Mouse (Mus musculus): Measurements from ENCODE around the gene Fosb. TPM values are rescaled to one million over a fixed set of nuclear protein-coding genes. Genes with fewer than 3 reads are reported as not detected.
"Not testable (repeated sequence)": the region's sequence is repeated elsewhere in the genome, so short reads cannot be mapped to it uniquely, and the experiment has no call there.

Fosb gene
- polyA plus RNA-seq, 1 experiment = 2.1 TPM

GRCm38 (mm10) chr7:19290969-19291596 is 18.8 kb downstream of the Fosb start:
- TF ChIP-seq POLR2A (IDR thresholded peaks at IDR 0.05; ENCODE audit: low read depth, low read length) = no peak
- no peak for TF ChIP-seq CTCF (IDR thresholded peaks at IDR 0.05; ENCODE audit: borderline replicate concordance, insufficient read depth, low read length)
- peak overlapping the region; percentile 39 for H3K4me3 ChIP-seq (ENCODE audit: insufficient read depth, low read length)
- no peaks in the 10 kb centered on the region for H3K4me1 ChIP-seq (ENCODE audit: control insufficient read depth, insufficient read depth, low read length)
- no peak overlapping the region for H3K27ac ChIP-seq (ENCODE audit: insufficient read depth, low read length)

GRCm38 (mm10) chr7:19284763-19285162 is 25.1 kb downstream of the Fosb start:
- TF ChIP-seq POLR2A (IDR thresholded peaks at IDR 0.05; ENCODE audit: low read depth, low read length) (no peak), CTCF (IDR thresholded peaks at IDR 0.05; ENCODE audit: borderline replicate concordance, insufficient read depth, low read length) (peak; percentile 33; the same call in 1 of the 2 replicates)
- H3K4me1 ChIP-seq (ENCODE audit: control insufficient read depth, insufficient read depth, low read length) = no peaks in the 10 kb centered on the region
- H3K27ac ChIP-seq (ENCODE audit: insufficient read depth, low read length) = no peak overlapping the region
- no peak overlapping the region for H3K4me3 ChIP-seq (ENCODE audit: insufficient read depth, low read length)

- no peak overlapping the region for H3K4me3 ChIP-seq (ENCODE audit: insufficient read depth, low read length)
- no peaks in the 10 kb centered on the region for H3K4me1 ChIP-seq (ENCODE audit: control insufficient read depth, insufficient read depth, low read length)
- TF ChIP-seq CTCF (IDR thresholded peaks at IDR 0.05; ENCODE audit: borderline replicate concordance, insufficient read depth, low read length) = no peak
- TF ChIP-seq POLR2A (IDR thresholded peaks at IDR 0.05; ENCODE audit: low read depth, low read length) = no peak
- no peak overlapping the region for H3K27ac ChIP-seq (ENCODE audit: insufficient read depth, low read length)
Measured at GRCm38 (mm10) chr7:19283406-19283804, 26.4 kb downstream of the Fosb start.

GRCm38 (mm10) chr7:19282791-19283405 is 27.0 kb downstream of the Fosb start:
- H3K4me1 ChIP-seq (ENCODE audit: control insufficient read depth, insufficient read depth, low read length) = no peaks in the 10 kb centered on the region
- TF ChIP-seq CTCF (IDR thresholded peaks at IDR 0.05; ENCODE audit: borderline replicate concordance, insufficient read depth, low read length) (no peak), POLR2A (IDR thresholded peaks at IDR 0.05; ENCODE audit: low read depth, low read length) (no peak)
- H3K4me3 ChIP-seq (ENCODE audit: insufficient read depth, low read length) = peak overlapping the region; percentile 43
- H3K27ac ChIP-seq (ENCODE audit: insufficient read depth, low read length) = no peak overlapping the region

- H3K4me1 ChIP-seq (ENCODE audit: control insufficient read depth, insufficient read depth, low read length) = no peaks in the 10 kb centered on the region
- H3K27ac ChIP-seq (ENCODE audit: insufficient read depth, low read length) = no peak within 1 kb of the TSS
- TF ChIP-seq POLR2A (IDR thresholded peaks at IDR 0.05; ENCODE audit: low read depth, low read length) = no peak
- no peak for TF ChIP-seq CTCF (IDR thresholded peaks at IDR 0.05; ENCODE audit: borderline replicate concordance, insufficient read depth, low read length)
- peak within 1 kb of the TSS; percentile 43 for H3K4me3 ChIP-seq (ENCODE audit: insufficient read depth, low read length)
Measured at GRCm38 (mm10) chr7:19282385-19282784, 27.5 kb downstream of the Fosb start, which contains the start of gene Rtn2. Gene Rtn2 (plus strand): TSS chr7:19282624.

GRCm38 (mm10) chr7:19281680-19282304 is 28.1 kb downstream of the Fosb start:
- H3K27ac ChIP-seq (ENCODE audit: insufficient read depth, low read length); H3K4me3 ChIP-seq (ENCODE audit: insufficient read depth, low read length); H3K4me1 ChIP-seq (ENCODE audit: control insufficient read depth, insufficient read depth, low read length): not testable (repeated sequence)

- TF ChIP-seq CTCF (IDR thresholded peaks at IDR 0.05; ENCODE audit: borderline replicate concordance, insufficient read depth, low read length) = no peak
- TF ChIP-seq POLR2A (IDR thresholded peaks at IDR 0.05; ENCODE audit: low read depth, low read length) = no peak
- Histone ChIP-seq H3K4me3 (ENCODE audit: insufficient read depth, low read length) (no peak within 1 kb of the TSS), H3K4me1 (ENCODE audit: control insufficient read depth, insufficient read depth, low read length) (no peaks in the 10 kb centered on the region), H3K27ac (ENCODE audit: insufficient read depth, low read length) (no peak within 1 kb of the TSS)
Measured at GRCm38 (mm10) chr7:19279581-19280114, 30.2 kb downstream of the Fosb start, which contains the start of gene Ppm1n. Gene Ppm1n (minus strand): TSS chr7:19280064.

- H3K4me3 ChIP-seq (ENCODE audit: insufficient read depth, low read length) = no peak overlapping the region
- no peak for TF ChIP-seq CTCF (IDR thresholded peaks at IDR 0.05; ENCODE audit: borderline replicate concordance, insufficient read depth, low read length)
- TF ChIP-seq POLR2A (IDR thresholded peaks at IDR 0.05; ENCODE audit: low read depth, low read length) = no peak
- H3K4me1 ChIP-seq (ENCODE audit: control insufficient read depth, insufficient read depth, low read length) = no peaks in the 10 kb centered on the region
- no peak overlapping the region for H3K27ac ChIP-seq (ENCODE audit: insufficient read depth, low read length)
Measured at GRCm38 (mm10) chr7:19279052-19279451, 30.8 kb downstream of the Fosb start.

- H3K27ac ChIP-seq (ENCODE audit: insufficient read depth, low read length) = no peak overlapping the region
- no peaks in the 10 kb centered on the region for H3K4me1 ChIP-seq (ENCODE audit: control insufficient read depth, insufficient read depth, low read length)
- H3K4me3 ChIP-seq (ENCODE audit: insufficient read depth, low read length) = no peak overlapping the region
- peak; percentile 29; the same call in 1 of the 2 replicates for TF ChIP-seq CTCF (IDR thresholded peaks at IDR 0.05; ENCODE audit: borderline replicate concordance, insufficient read depth, low read length)
- no peak for TF ChIP-seq POLR2A (IDR thresholded peaks at IDR 0.05; ENCODE audit: low read depth, low read length)
Measured at GRCm38 (mm10) chr7:19276253-19276652, 33.6 kb downstream of the Fosb start.

Data from embryonic fibroblast, embryonic 13.5 days (primary cell).